Mouse (Mus musculus) liver, adult 2 months (tissue): ENCODE data around the gene Ncapg2.

Source experiments
- CTCF ChIP-seq: fragments of 200-500 bp; IDR thresholded peaks from 2 replicates; pipeline ENCODE4 v1.5.1; 2011; ENCODE audit warnings: low read depth, low read length, control low read depth
- POLR2A ChIP-seq: fragments of 200-500 bp; IDR thresholded peaks from 2 replicates; pipeline ENCODE4 v1.6.1; 2011; ENCODE audit warnings: low read length, control low read depth; ENCODE audit not compliant: insufficient read depth; ENCODE audit errors: extremely low read depth

GRCm38 (mm10) chr12:116498666-116499065 is 93.5 kb downstream of the Ncapg2 start:
- TF ChIP-seq POLR2A (no peak), CTCF (no peak)
